Mouse (Mus musculus): ENCODE data around the gene Uqcc2.

Gene Uqcc2

GRCm38 (mm10) chr17:27122701-27123100 lies 11.0 kb downstream of the Uqcc2 start:
- DNase-seq: peak; percentile 59

- DNase-seq: no peak
Measured at GRCm38 (mm10) chr17:27121781-27122180, 11.9 kb downstream of the Uqcc2 start.

GRCm38 (mm10) chr17:27121266-27121665 lies 12.4 kb downstream of the Uqcc2 start:
- no peak for DNase-seq

- DNase-seq: peak; percentile 98
Measured at GRCm38 (mm10) chr17:27120561-27121024, 13.1 kb downstream of the Uqcc2 start.

- peak; percentile 63 for DNase-seq
Measured at GRCm38 (mm10) chr17:27119954-27120353, 13.8 kb downstream of the Uqcc2 start.

GRCm38 (mm10) chr17:27119540-27119895 lies 14.2 kb downstream of the Uqcc2 start:
- no peak for DNase-seq

- DNase-seq: peak; percentile 37
Measured at GRCm38 (mm10) chr17:27118676-27119539, 14.8 kb downstream of the Uqcc2 start.

GRCm38 (mm10) chr17:27110072-27110471 lies 23.6 kb downstream of the Uqcc2 start:
- DNase-seq: no peak

- no peak for DNase-seq
Measured at GRCm38 (mm10) chr17:27107936-27108335, 25.8 kb downstream of the Uqcc2 start.

GRCm38 (mm10) chr17:27106745-27107144 lies 27.0 kb downstream of the Uqcc2 start:
- peak; percentile 41 for DNase-seq

GRCm38 (mm10) chr17:27105698-27106470 lies 27.8 kb downstream of the Uqcc2 start:
- no peak for DNase-seq

- no peak for DNase-seq
Measured at GRCm38 (mm10) chr17:27101675-27102074, 32.0 kb downstream of the Uqcc2 start.

GRCm38 (mm10) chr17:27095690-27096089 lies 38.0 kb downstream of the Uqcc2 start:
- DNase-seq: peak; percentile 57

GRCm38 (mm10) chr17:27090068-27090467 lies 43.6 kb downstream of the Uqcc2 start:
- DNase-seq: no peak

GRCm38 (mm10) chr17:27087426-27087825 lies 46.3 kb downstream of the Uqcc2 start:
- no peak for DNase-seq

- no peak for DNase-seq
Measured at GRCm38 (mm10) chr17:27085676-27086075, 48.0 kb downstream of the Uqcc2 start.

- DNase-seq: no peak
Measured at GRCm38 (mm10) chr17:27083601-27084000, 50.1 kb downstream of the Uqcc2 start.

GRCm38 (mm10) chr17:27082796-27083195 lies 50.9 kb downstream of the Uqcc2 start:
- DNase-seq: no peak

GRCm38 (mm10) chr17:27081868-27082267 lies 51.8 kb downstream of the Uqcc2 start:
- no peak for DNase-seq

- DNase-seq: no peak
Measured at GRCm38 (mm10) chr17:27078499-27078898, 55.2 kb downstream of the Uqcc2 start.

GRCm38 (mm10) chr17:27077920-27078319 lies 55.8 kb downstream of the Uqcc2 start:
- no peak for DNase-seq

- DNase-seq: no peak
Measured at GRCm38 (mm10) chr17:27077133-27077532, 56.6 kb downstream of the Uqcc2 start.

- peak; percentile 43 for DNase-seq
Measured at GRCm38 (mm10) chr17:27074849-27075745, 58.6 kb downstream of the Uqcc2 start.
